Mouse (Mus musculus) limb, embryonic 11.5 days (tissue): ENCODE data around the gene Traf1. TPM values are rescaled to one million over a fixed set of nuclear protein-coding genes. Genes with fewer than 3 reads are reported as not detected.

Experiments
- ATAC-seq: fragments of 200-750 bp; cut with Nextera tagmentation; 2 replicates; pipeline ENCODE4 v1.8.0; 2017; ENCODE audit warnings: low read depth; ENCODE audit not compliant: insufficient number of reproducible peaks, low FRiP score, low TSS enrichment
- DNase-seq: peaks from one replicate; pipeline ENCODE4 v3.0.0-alpha.2; 2015; ENCODE audit warnings: low spot score
- H3K27ac ChIP-seq: fragments of 300-500 bp; sonication (generic); replicated peaks from 2 replicates; pipeline ENCODE4 v1.5.1; 2014; ENCODE audit warnings: low read depth, mild to moderate bottlenecking, low read length
- H3K27me3 ChIP-seq: fragments of 300-500 bp; sonication (generic); 2 replicates; pipeline ENCODE4 v1.6.1; 2014; ENCODE audit warnings: mild to moderate bottlenecking, low read length, mixed read lengths; ENCODE audit not compliant: control insufficient read depth, insufficient read depth
- H3K36me3 ChIP-seq: fragments of 300-500 bp; sonication (generic); 2 replicates; pipeline ENCODE4 v1.6.1; 2014; ENCODE audit warnings: mild to moderate bottlenecking, low read length, moderate library complexity, mixed read lengths; ENCODE audit not compliant: control insufficient read depth, insufficient read depth
- H3K4me1 ChIP-seq: fragments of 300-500 bp; sonication (generic); 2 replicates; pipeline ENCODE4 v1.6.1; 2014; ENCODE audit warnings: low read length, mixed read lengths; ENCODE audit not compliant: control insufficient read depth, insufficient read depth
- H3K4me2 ChIP-seq: fragments of 300-500 bp; sonication (generic); 2 replicates; pipeline ENCODE4 v1.6.1; 2014; ENCODE audit warnings: low read depth, mild to moderate bottlenecking, moderate library complexity; ENCODE audit not compliant: severe bottlenecking
- H3K4me3 ChIP-seq: fragments of 300-500 bp; sonication (generic); 2 replicates; pipeline ENCODE4 v1.5.1; 2014; ENCODE audit warnings: low read depth, low read length
- H3K9ac ChIP-seq: fragments of 300-500 bp; sonication (generic); 2 replicates; pipeline ENCODE4 v1.6.1; 2014; ENCODE audit warnings: mild to moderate bottlenecking, low read length
- H3K9me3 ChIP-seq: fragments of 300-500 bp; sonication (generic); 2 replicates; pipeline ENCODE4 v1.6.1; 2016; ENCODE audit warnings: low read length; ENCODE audit not compliant: control insufficient read depth
- WGBS: fragments of 180-500 bp; shearing (Covaris S2); extraction: QIAGEN DNeasy Blood & Tissue Kit; methylation state at CpG from one replicate; pipeline ENCODE4 v1.1.7; 2014; 5-methylcytosine and 5-hydroxymethylcytosine counted together
- polyA plus RNA-seq: library from polyadenylated mRNA; unstranded; fragments of >200 nt; fragmentation: Nextera tagmentation; extraction: Ambion mirVana; gene quantifications from 2 replicates; pipeline ENCODE4 v1.2.1, GENCODE M21; 2014

Traf1 gene
- polyA plus RNA-seq, 1 experiment from 2014 or later, result 0.15 TPM

- Histone ChIP-seq H3K36me3 (no peaks in the 10 kb centered on the region), H3K27ac (no peak overlapping the region), H3K9ac (no peak overlapping the region), H3K4me3 (no peak overlapping the region), H3K27me3 (no peaks in the 10 kb centered on the region), H3K4me1 (no peaks in the 10 kb centered on the region), H3K9me3 (no peaks in the 10 kb centered on the region), H3K4me2 (no peak overlapping the region)
- no peak for DNase-seq
- no peak for ATAC-seq
- WGBS, result 62% methylated on average over 11 of the region's 11 CpGs
These were observed 9.7 kb upstream of the Traf1 start for GRCm38 (mm10) chr2:34971080-34971888.

- no peaks in the 10 kb centered on the region for H3K36me3 ChIP-seq
- H3K9me3 ChIP-seq, result no peaks in the 10 kb centered on the region
- DNase-seq (peak; percentile 88), ATAC-seq (no peak)
- H3K4me2 ChIP-seq, result no peak overlapping the region
- no peak overlapping the region for H3K4me3 ChIP-seq
- no peak overlapping the region for H3K9ac ChIP-seq
- 0 out of 2 replicates have a peak, but pooled peaks cover 3% of the 10 kb centered on the region for H3K4me1 ChIP-seq
- H3K27ac ChIP-seq, result no peak overlapping the region
- WGBS, result 35% methylated on average over 9 of the region's 9 CpGs
- no peaks in the 10 kb centered on the region for H3K27me3 ChIP-seq
These were observed 8.6 kb upstream of the Traf1 start for GRCm38 (mm10) chr2:34970092-34970750.

- no peak overlapping the region for H3K4me3 ChIP-seq
- no peak for DNase-seq
- no peak for ATAC-seq
- H3K9me3 ChIP-seq, result no peaks in the 10 kb centered on the region
- H3K4me1 ChIP-seq, result 0 out of 2 replicates have a peak, but pooled peaks cover 3% of the 10 kb centered on the region
- no peaks in the 10 kb centered on the region for H3K36me3 ChIP-seq
- H3K27me3 ChIP-seq, result no peaks in the 10 kb centered on the region
- 79% methylated on average over 7 of the region's 7 CpGs for WGBS
- no peak overlapping the region for H3K4me2 ChIP-seq
- H3K27ac ChIP-seq, result no peak overlapping the region
- H3K9ac ChIP-seq, result no peak overlapping the region
These were observed 7.6 kb upstream of the Traf1 start for GRCm38 (mm10) chr2:34969166-34969565.

- Histone ChIP-seq H3K27me3 (no peaks in the 10 kb centered on the region), H3K9me3 (no peaks in the 10 kb centered on the region), H3K9ac (no peak overlapping the region), H3K27ac (no peak overlapping the region), H3K4me3 (no peak overlapping the region), H3K36me3 (no peaks in the 10 kb centered on the region), H3K4me2 (no peak overlapping the region), H3K4me1 (0 out of 2 replicates have a peak, but pooled peaks cover 3% of the 10 kb centered on the region)
- 85% methylated on average over 8 of the region's 8 CpGs for WGBS
- ATAC-seq (no peak), DNase-seq (no peak)
These were observed 4.8 kb upstream of the Traf1 start for GRCm38 (mm10) chr2:34966243-34966934.

- no peak overlapping the region for H3K27ac ChIP-seq
- no peak overlapping the region for H3K4me3 ChIP-seq
- no peak overlapping the region for H3K4me2 ChIP-seq
- 0 out of 2 replicates have a peak, but pooled peaks cover 3% of the 10 kb centered on the region for H3K4me1 ChIP-seq
- 0 out of 2 replicates have a peak, but pooled peaks cover 2% of the 10 kb centered on the region for H3K27me3 ChIP-seq
- no peak overlapping the region for H3K9ac ChIP-seq
- DNase-seq (no peak), ATAC-seq (no peak)
- 79% methylated on average over 8 of the region's 8 CpGs for WGBS
- H3K9me3 ChIP-seq, result no peaks in the 10 kb centered on the region
- no peaks in the 10 kb centered on the region for H3K36me3 ChIP-seq
These were observed 4.2 kb upstream of the Traf1 start for GRCm38 (mm10) chr2:34965806-34966205.

GRCm38 (mm10) chr2:34965293-34965692, 3.7 kb upstream of the Traf1 start:
- 0 out of 2 replicates have a peak, but pooled peaks cover 3% of the 10 kb centered on the region for H3K4me1 ChIP-seq
- no peak overlapping the region for H3K4me3 ChIP-seq
- DNase-seq (peak; percentile 69), ATAC-seq (no peak)
- H3K27ac ChIP-seq, result no peak overlapping the region
- no peak overlapping the region for H3K4me2 ChIP-seq
- no peaks in the 10 kb centered on the region for H3K9me3 ChIP-seq
- no peaks in the 10 kb centered on the region for H3K36me3 ChIP-seq
- H3K27me3 ChIP-seq, result 0 out of 2 replicates have a peak, but pooled peaks cover 2% of the 10 kb centered on the region
- WGBS, result 31% methylated on average over 8 of the region's 9 CpGs
- H3K9ac ChIP-seq, result no peak overlapping the region

GRCm38 (mm10) chr2:34964651-34965050, 3.1 kb upstream of the Traf1 start:
- Histone ChIP-seq H3K36me3 (no peaks in the 10 kb centered on the region), H3K9me3 (no peaks in the 10 kb centered on the region), H3K27ac (no peak overlapping the region), H3K4me3 (no peak overlapping the region), H3K27me3 (0 out of 2 replicates have a peak, but pooled peaks cover 2% of the 10 kb centered on the region), H3K9ac (no peak overlapping the region), H3K4me1 (0 out of 2 replicates have a peak, but pooled peaks cover 3% of the 10 kb centered on the region), H3K4me2 (no peak overlapping the region)
- ATAC-seq (no peak), DNase-seq (no peak)
- 80% methylated on average over 9 of the region's 9 CpGs for WGBS

GRCm38 (mm10) chr2:34964230-34964629, 2.7 kb upstream of the Traf1 start:
- no peak for DNase-seq
- Histone ChIP-seq H3K4me1 (0 out of 2 replicates have a peak, but pooled peaks cover 3% of the 10 kb centered on the region), H3K4me2 (no peak overlapping the region), H3K36me3 (no peaks in the 10 kb centered on the region), H3K27me3 (0 out of 2 replicates have a peak, but pooled peaks cover 2% of the 10 kb centered on the region), H3K4me3 (no peak overlapping the region), H3K9me3 (no peaks in the 10 kb centered on the region), H3K9ac (no peak overlapping the region), H3K27ac (no peak overlapping the region)
- no peak for ATAC-seq
- WGBS, result 87% methylated on average over 6 of the region's 6 CpGs
